Mouse (Mus musculus) ES-Bruce4 (cell line): Measurements from ENCODE around the gene Rasl12.

ENCODE experiments used
- CTCF ChIP-seq: IDR thresholded peaks from one replicate; pipeline ENCODE4 v1.8.1; 2011; ENCODE audit warnings: low read depth, low read length
- POLR2A ChIP-seq: IDR thresholded peaks from one replicate; pipeline ENCODE4 v1.8.1; 2011; ENCODE audit warnings: low read length; ENCODE audit not compliant: insufficient read depth

GRCm38 (mm10) chr9:65384276-65384675 is 14.0 kb upstream of the Rasl12 start:
- TF ChIP-seq CTCF = no peak
- no peak for TF ChIP-seq POLR2A
